Mouse (Mus musculus) myocyte (in vitro differentiated cells): ENCODE measurements around the gene Fut1. TPM values are rescaled to one million over a fixed set of nuclear protein-coding genes. Genes with fewer than 3 reads are reported as not detected.
A peak's percentile ranks its signal among the peaks of the same experiment; 100 is the strongest.

Experiments used
- H3K27me3 ChIP-seq: one replicate; pipeline ENCODE4 v1.6.1; 2011; ENCODE audit not compliant: control insufficient read depth, insufficient read depth, insufficient read length
- H3K36me3 ChIP-seq: one replicate; pipeline ENCODE4 v1.6.1; 2011; ENCODE audit not compliant: control insufficient read depth, insufficient read depth
- H3K4me2 ChIP-seq: one replicate; pipeline ENCODE4 v1.6.1; 2011; ENCODE audit warnings: low read depth, control low read depth
- H3K4me3 ChIP-seq: one replicate; pipeline ENCODE4 v1.5.1; 2011; ENCODE audit warnings: mild to moderate bottlenecking, control low read depth, moderate library complexity
- H3K79me2 ChIP-seq: one replicate; pipeline ENCODE4 v1.6.1; 2011; ENCODE audit not compliant: control insufficient read depth, insufficient read depth
- H3ac ChIP-seq: one replicate; pipeline ENCODE4 v1.6.1; 2011; ENCODE audit not compliant: control insufficient read depth, insufficient read length
- CEBPB ChIP-seq: IDR thresholded peaks from 2 replicates; pipeline ENCODE4 v1.6.1; 2011; ENCODE audit warnings: mild to moderate bottlenecking, moderate library complexity; ENCODE audit not compliant: poor library complexity, insufficient read depth, severe bottlenecking
- E2F4 ChIP-seq: IDR thresholded peaks from one replicate; pipeline ENCODE4 v1.6.1; 2011; ENCODE audit warnings: mild to moderate bottlenecking, control low read depth, moderate library complexity; ENCODE audit not compliant: insufficient read depth
- MAX ChIP-seq: IDR thresholded peaks from one replicate; pipeline ENCODE4 v1.6.1; 2011; ENCODE audit warnings: low read depth, mild to moderate bottlenecking, control low read depth
- MYOD1 ChIP-seq, 3 experiments: IDR thresholded peaks; one replicate each; pipeline ENCODE4 v1.6.1; 2011; ENCODE audit warnings: control low read depth in 2 of 3, low read depth in 2 of 3, mild to moderate bottlenecking in 2 of 3, moderate library complexity in 1 of 3; ENCODE audit not compliant: insufficient read length in 2 of 3, control insufficient read depth in 1 of 3
- MYOG ChIP-seq, 3 experiments: IDR thresholded peaks; one replicate each; pipeline ENCODE4 v1.6.1; 2011; ENCODE audit warnings: control low read depth in 2 of 3, low read depth in 2 of 3, mild to moderate bottlenecking in 2 of 3; ENCODE audit not compliant: insufficient read length in 2 of 3, control insufficient read depth in 1 of 3, insufficient read depth in 1 of 3
- POLR2A ChIP-seq: IDR thresholded peaks from one replicate; pipeline ENCODE4 v1.6.1; 2011; ENCODE audit warnings: low read depth, mild to moderate bottlenecking, control low read depth, moderate library complexity; ENCODE audit not compliant: insufficient read length
- POLR2AphosphoS2 ChIP-seq: IDR thresholded peaks from one replicate; pipeline ENCODE4 v1.6.1; 2011; ENCODE audit warnings: low read depth, control low read depth; ENCODE audit not compliant: insufficient read length
- REST ChIP-seq: IDR thresholded peaks from one replicate; pipeline ENCODE4 v1.6.1; 2011; ENCODE audit warnings: mild to moderate bottlenecking, control low read depth, moderate library complexity; ENCODE audit not compliant: insufficient read depth, insufficient read length
- SRF ChIP-seq: IDR thresholded peaks from one replicate; pipeline ENCODE4 v1.6.1; 2011; ENCODE audit warnings: low read depth; ENCODE audit not compliant: control insufficient read depth, insufficient read length
- TCF12 ChIP-seq: IDR thresholded peaks from one replicate; pipeline ENCODE4 v1.6.1; 2011; ENCODE audit warnings: mild to moderate bottlenecking, control low read depth; ENCODE audit not compliant: poor library complexity, insufficient read depth, severe bottlenecking
- TCF3 ChIP-seq: IDR thresholded peaks from one replicate; pipeline ENCODE4 v1.6.1; 2011; ENCODE audit warnings: low read depth, control low read depth; ENCODE audit not compliant: insufficient read length
- USF1 ChIP-seq: IDR thresholded peaks from one replicate; pipeline ENCODE4 v1.6.1; 2011; ENCODE audit warnings: low read depth, mild to moderate bottlenecking, control low read depth, moderate library complexity
- polyA plus RNA-seq: library from polyadenylated mRNA; unstranded; fragments of >200 nt; fragmentation: generic; extraction: Trizol; gene quantifications from one replicate; pipeline ENCODE4 v1.2.1, GENCODE M21; 2012; ENCODE audit warnings: missing spikeins

Gene Fut1
- polyA plus RNA-seq, 1 experiment = 3.8 TPM

DNA sequence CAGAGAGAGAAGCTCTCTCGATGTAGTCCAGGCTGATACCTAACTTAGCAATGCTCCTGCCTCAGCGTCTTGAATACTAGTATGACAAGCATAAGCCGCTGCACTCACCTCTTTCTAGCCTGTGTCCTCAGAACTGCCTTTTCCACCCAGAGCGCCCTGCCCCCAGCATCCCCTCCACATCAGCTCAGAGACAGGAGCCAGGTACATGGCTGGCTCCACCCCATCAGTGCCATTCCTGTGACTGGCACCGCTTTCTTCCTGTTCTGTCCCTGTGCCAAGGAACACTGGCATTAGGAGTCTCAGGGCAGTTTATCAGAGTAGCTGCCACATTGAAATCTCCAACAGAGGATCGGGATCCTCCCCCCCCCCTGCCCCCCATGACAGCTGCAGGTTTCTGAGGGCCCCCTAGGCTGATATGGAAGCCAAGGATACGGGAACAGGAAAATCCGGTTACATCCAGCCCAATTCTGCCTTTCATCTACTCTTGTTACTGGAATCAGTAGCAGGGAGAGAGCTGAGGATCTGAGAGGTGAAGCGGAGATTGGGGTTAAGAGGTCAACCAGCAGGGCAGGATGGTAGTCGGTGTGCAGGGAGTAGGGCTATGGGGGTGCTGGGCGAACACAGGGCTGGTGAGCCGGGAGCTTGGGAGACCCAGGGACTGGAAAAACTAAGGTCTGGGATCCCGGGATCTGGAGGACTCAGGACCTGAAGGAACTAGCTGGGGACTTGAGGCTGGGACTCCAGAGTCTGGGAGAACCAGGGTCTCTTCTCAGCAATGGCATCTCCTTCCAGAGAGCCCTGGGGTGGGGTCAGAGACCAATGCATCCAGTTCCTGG is 48.4 kb downstream of the Fut1 start:
- Histone ChIP-seq H3K79me2 (no peaks in the 10 kb centered on the region), H3ac (no peak overlapping the region), H3K4me3 (no peak overlapping the region), H3K4me2 (no peak overlapping the region), H3K27me3 (no peaks in the 10 kb centered on the region), H3K36me3 (no peaks in the 10 kb centered on the region)
- TF ChIP-seq USF1 = no peak
- TF ChIP-seq MYOD1 (IDR thresholded peaks at IDR 0.05; ENCODE audit: control insufficient read depth in 1 of 3, insufficient read length in 2 of 3, low read depth in 2 of 3) = no peak
- no peak for TF ChIP-seq MAX
- no peak for TF ChIP-seq TCF3
- TF ChIP-seq POLR2AphosphoS2 = no peak

DNA sequence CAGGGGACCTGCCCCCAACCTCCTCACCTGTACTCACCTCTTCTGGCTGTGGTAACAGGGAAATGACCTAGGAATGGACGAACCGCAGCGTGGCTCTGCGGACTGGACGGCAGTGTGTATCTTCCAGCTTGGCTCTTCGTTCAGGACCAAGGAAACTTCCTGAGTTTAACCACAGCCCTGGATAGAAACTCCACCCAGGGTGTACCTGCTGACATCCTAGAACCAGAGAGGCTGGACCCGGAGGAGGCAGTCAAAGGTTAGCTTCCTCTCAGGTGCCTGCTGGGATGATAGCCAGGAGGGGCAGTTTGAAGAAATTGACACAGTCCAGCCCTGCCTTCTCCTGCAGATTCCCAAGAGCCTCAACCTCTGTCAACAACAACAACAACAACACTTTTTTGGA is 49.1 kb downstream of the Fut1 start, which contains the start of gene Fut2:
Fut2 (minus strand) TSS at position 234 of the 400 bp plus-strand sequence.
- no peaks in the 10 kb centered on the region for H3K79me2 ChIP-seq
- H3K4me3 ChIP-seq = no peak within 1 kb of the TSS
- H3K4me2 ChIP-seq = no peak within 1 kb of the TSS
- no peak for TF ChIP-seq E2F4
- no peak for TF ChIP-seq USF1
- TF ChIP-seq MAX = no peak
- no peak for TF ChIP-seq CEBPB
- no peak for TF ChIP-seq MYOD1 (IDR thresholded peaks at IDR 0.05; ENCODE audit: control insufficient read depth in 1 of 3, insufficient read length in 2 of 3, low read depth in 2 of 3)
- TF ChIP-seq MYOG (IDR thresholded peaks at IDR 0.05; ENCODE audit: control insufficient read depth in 1 of 3, insufficient read depth in 1 of 3, insufficient read length in 2 of 3, low read depth in 2 of 3) = no peak
- no peak for TF ChIP-seq POLR2A
- no peak for TF ChIP-seq TCF12
- TF ChIP-seq POLR2AphosphoS2 = no peak
- TF ChIP-seq SRF = no peak
- no peak for TF ChIP-seq TCF3
- no peak for TF ChIP-seq REST
- no peaks in the 10 kb centered on the region for H3K27me3 ChIP-seq
- H3ac ChIP-seq = no peak within 1 kb of the TSS
- no peaks in the 10 kb centered on the region for H3K36me3 ChIP-seq

DNA sequence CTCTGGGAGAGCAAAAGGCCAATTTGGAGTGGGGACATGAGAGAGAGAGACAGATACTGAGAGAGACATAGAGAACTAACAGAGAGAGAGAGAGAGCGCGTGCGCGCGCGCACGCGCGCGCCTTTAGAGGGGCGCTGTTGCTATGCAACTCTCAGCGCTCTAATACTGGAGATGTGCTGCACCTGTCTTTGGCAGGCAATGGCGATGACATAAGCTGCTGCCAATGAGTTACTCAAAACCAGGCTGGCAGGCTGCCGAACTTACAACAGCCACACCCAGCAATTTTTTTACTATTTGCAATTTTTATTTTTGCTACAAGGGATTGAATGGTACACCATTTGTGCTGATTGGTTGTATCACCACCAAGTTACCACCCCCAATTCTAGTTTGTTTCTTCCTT is 50.7 kb downstream of the Fut1 start:
- H3ac ChIP-seq = no peak overlapping the region
- H3K27me3 ChIP-seq = no peaks in the 10 kb centered on the region
- no peaks in the 10 kb centered on the region for H3K79me2 ChIP-seq
- no peaks in the 10 kb centered on the region for H3K36me3 ChIP-seq
- H3K4me2 ChIP-seq = no peak overlapping the region
- no peak overlapping the region for H3K4me3 ChIP-seq
- TF ChIP-seq MYOD1 (IDR thresholded peaks at IDR 0.05; ENCODE audit: control insufficient read depth in 1 of 3, insufficient read length in 2 of 3, low read depth in 2 of 3) (peak in 2 of 3 experiments; percentile 57 to 64), MAX (no peak), MYOG (IDR thresholded peaks at IDR 0.05; ENCODE audit: control insufficient read depth in 1 of 3, insufficient read depth in 1 of 3, insufficient read length in 2 of 3, low read depth in 2 of 3) (peak in 2 of 3 experiments; percentile 13 to 22)

DNA sequence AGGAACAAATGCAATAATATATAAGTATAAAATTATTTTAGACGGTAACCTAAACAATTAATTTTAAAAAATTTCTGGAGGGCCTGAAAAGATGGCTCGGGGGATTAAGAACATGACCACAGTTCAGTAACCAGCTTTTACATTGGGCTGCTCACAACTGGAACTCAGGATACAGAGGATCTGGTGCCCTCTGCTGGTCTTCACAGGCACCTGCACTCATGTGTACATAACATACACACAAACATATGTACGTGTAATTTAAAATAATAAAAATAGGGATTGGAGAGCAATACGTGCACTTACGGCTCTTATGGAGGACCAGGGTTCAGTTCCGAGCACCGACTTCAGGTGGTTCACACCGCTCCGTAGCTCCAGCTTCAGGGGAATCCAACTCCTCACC is 51.8 kb downstream of the Fut1 start:
- H3K79me2 ChIP-seq = no peaks in the 10 kb centered on the region
- no peak overlapping the region for H3K4me2 ChIP-seq
- H3ac ChIP-seq = no peak overlapping the region
- no peak for TF ChIP-seq POLR2A
- no peak for TF ChIP-seq SRF
- no peak for TF ChIP-seq MYOD1 (IDR thresholded peaks at IDR 0.05; ENCODE audit: control insufficient read depth in 1 of 3, insufficient read length in 2 of 3, low read depth in 2 of 3)
- no peak for TF ChIP-seq MYOG (IDR thresholded peaks at IDR 0.05; ENCODE audit: control insufficient read depth in 1 of 3, insufficient read depth in 1 of 3, insufficient read length in 2 of 3, low read depth in 2 of 3)
- no peak for TF ChIP-seq TCF3
- TF ChIP-seq E2F4 = no peak
- TF ChIP-seq TCF12 = no peak
- no peak for TF ChIP-seq REST
- no peak for TF ChIP-seq MAX
- no peak for TF ChIP-seq CEBPB
- TF ChIP-seq USF1 = no peak
- TF ChIP-seq POLR2AphosphoS2 = no peak
- no peak overlapping the region for H3K4me3 ChIP-seq
- H3K36me3 ChIP-seq = no peaks in the 10 kb centered on the region
- H3K27me3 ChIP-seq = no peaks in the 10 kb centered on the region

Other genes starting within 250 kb of the Fut1 start
- 2.4 TPM for gene Lin7b, start 246.7 kb upstream of the Fut1 start, polyA plus RNA-seq
- gene Snrnp70, start 221.5 kb upstream of the Fut1 start, polyA plus RNA-seq = 189 TPM
- gene Kcna7, start 211.6 kb upstream of the Fut1 start, polyA plus RNA-seq = 0.65 TPM
- gene Ntf5, start 203.6 kb upstream of the Fut1 start, polyA plus RNA-seq = 1.9 TPM
- gene Lhb, start 196.5 kb upstream of the Fut1 start, polyA plus RNA-seq = 0.07 TPM
- 125 TPM for gene Gys1, start 182.4 kb upstream of the Fut1 start, polyA plus RNA-seq
- gene Ruvbl2, start 179.2 kb upstream of the Fut1 start, polyA plus RNA-seq = 118 TPM
- 2,413 TPM for gene Ftl1, start 157.4 kb upstream of the Fut1 start, polyA plus RNA-seq
- 249 TPM for gene Bax, start 150.4 kb upstream of the Fut1 start, polyA plus RNA-seq
- gene Tulp2, start 135.4 kb upstream of the Fut1 start, polyA plus RNA-seq = 0.06 TPM
- gene Gm45808, start 130.5 kb upstream of the Fut1 start, polyA plus RNA-seq = not detected
- 0.13 TPM for gene Dhdh, start 128.5 kb upstream of the Fut1 start, polyA plus RNA-seq
- gene Nucb1, start 106.9 kb upstream of the Fut1 start, polyA plus RNA-seq = 135 TPM
- 306 TPM for gene Ppp1r15a, start 91.0 kb upstream of the Fut1 start, polyA plus RNA-seq
- 2.6 TPM for gene Plekha4, start 91.0 kb upstream of the Fut1 start, polyA plus RNA-seq
- gene Hsd17b14, start 62.4 kb upstream of the Fut1 start, polyA plus RNA-seq = 1.9 TPM
- gene Bcat2, start 47.1 kb upstream of the Fut1 start, polyA plus RNA-seq = 54.1 TPM
- gene Fgf21, start 1.8 kb upstream of the Fut1 start, polyA plus RNA-seq = 486 TPM
- gene Izumo1, start 4.5 kb downstream of the Fut1 start, polyA plus RNA-seq = not detected
- gene Rasip1, start 10.2 kb downstream of the Fut1 start, polyA plus RNA-seq = 0.40 TPM
- 12.5 TPM for gene Mamstr, start 22.7 kb downstream of the Fut1 start, polyA plus RNA-seq
- gene Fut2, start 49.1 kb downstream of the Fut1 start, polyA plus RNA-seq = 0.41 TPM
- gene Ntn5, start 66.7 kb downstream of the Fut1 start, polyA plus RNA-seq = 3.6 TPM
- gene Sec1, start 77.1 kb downstream of the Fut1 start, polyA plus RNA-seq = 0.41 TPM
- 3.6 TPM for gene Car11, start 82.6 kb downstream of the Fut1 start, polyA plus RNA-seq
- gene Dbp, start 87.8 kb downstream of the Fut1 start, polyA plus RNA-seq = 26.2 TPM
- 3,224 TPM for gene Rpl18, start 98.2 kb downstream of the Fut1 start, polyA plus RNA-seq
- gene Sphk2, start 100.7 kb downstream of the Fut1 start, polyA plus RNA-seq = 22.8 TPM
- 0.18 TPM for gene Fam83e, start 103.9 kb downstream of the Fut1 start, polyA plus RNA-seq
- not detected for gene Spaca4, start 108.5 kb downstream of the Fut1 start, polyA plus RNA-seq
- 0.11 TPM for gene Lmtk3, start 166.4 kb downstream of the Fut1 start, polyA plus RNA-seq
- 0.47 TPM for gene Sult2b1, start 167.4 kb downstream of the Fut1 start, polyA plus RNA-seq
- 145 TPM for gene Cyth2, start 197.3 kb downstream of the Fut1 start, polyA plus RNA-seq
- gene Kcnj14, start 207.5 kb downstream of the Fut1 start, polyA plus RNA-seq = 0.05 TPM
- gene Grwd1, start 213.7 kb downstream of the Fut1 start, polyA plus RNA-seq = 36.2 TPM